Mouse (Mus musculus) CH12.LX (cell line): ENCODE results near the gene Zbtb8os.

Experiments
- CTCF ChIP-seq, 2 experiments: IDR thresholded peaks in 1 of 2; conservative IDR thresholded peaks in 1 of 2; 2 replicates each; pipeline ENCODE4 v1.5.1; 2011 to 2012; ENCODE audit warnings: low read depth in 2 of 2, low read length in 2 of 2, improper control_type of control experiment in 1 of 2, inconsistent platforms in 1 of 2, mild to moderate bottlenecking in 1 of 2, moderate library complexity in 1 of 2
- EP300 ChIP-seq: IDR thresholded peaks from 2 replicates; pipeline ENCODE4 v1.6.1; 2011; ENCODE audit warnings: low read length, improper control_type of control experiment
- JUND ChIP-seq: conservative IDR thresholded peaks from 2 replicates; pipeline ENCODE4 v1.6.1; 2011; ENCODE audit warnings: low read depth, low read length, improper control_type of control experiment
- MYC ChIP-seq: IDR thresholded peaks from 2 replicates; pipeline ENCODE4 v1.6.1; 2011; ENCODE audit warnings: low read depth, mild to moderate bottlenecking, improper control_type of control experiment, low read length
- POLR2A ChIP-seq: IDR thresholded peaks from 2 replicates; pipeline ENCODE4 v1.6.1; 2011; ENCODE audit warnings: low read depth, mild to moderate bottlenecking, improper control_type of control experiment, low read length
- SIN3A ChIP-seq: IDR thresholded peaks from 2 replicates; pipeline ENCODE4 v1.6.1; 2012; ENCODE audit warnings: low read length, improper control_type of control experiment, inconsistent platforms
- SMC3 ChIP-seq: IDR thresholded peaks from 2 replicates; pipeline ENCODE4 v1.6.1; 2011; ENCODE audit warnings: low read depth, low read length, improper control_type of control experiment

- TF ChIP-seq SMC3 (no peak), EP300 (no peak), JUND (no peak), CTCF (conservative IDR thresholded peaks at IDR 0.05 in 1 of 2, IDR thresholded peaks at IDR 0.05 in 1 of 2; ENCODE audit: low read depth in 2 of 2, low read length in 2 of 2) (no peak), POLR2A (no peak), SIN3A (no peak), MYC (no peak)
Observed at GRCm38 (mm10) chr4:129390936-129391557, 55.6 kb downstream of the Zbtb8os start.
